Mouse (Mus musculus): ENCODE measurements around the gene Ripor1. TPM values are rescaled to one million over a fixed set of nuclear protein-coding genes. Genes with fewer than 3 reads are reported as not detected.

Ripor1 gene
- total RNA-seq, 1 experiment, result 5.6 TPM

- no peak overlapping the region for H3K4me3 ChIP-seq (ENCODE audit: insufficient read depth in 1 of 2, low read depth in 1 of 2, low read length in 2 of 2, poor library complexity in 1 of 2, severe bottlenecking in 1 of 2)
- H3K36me3 ChIP-seq (ENCODE audit: control insufficient read depth, insufficient read depth, low read length, poor library complexity, severe bottlenecking), result peaks cover 3% of the 10 kb centered on the region
- DNase-seq (ENCODE audit: low read depth, low spot score), result no peak
- no peaks in the 10 kb centered on the region for H3K9me3 ChIP-seq (ENCODE audit: control insufficient read depth, insufficient read depth, low read depth, low read length)
- in situ Hi-C loops (cut with MboI; ENCODE audit: low sequenced_read_pairs in 2 of 2, unreplicated experiment in 2 of 2), result no loop called here
- H3K4me1 ChIP-seq (ENCODE audit: control insufficient read depth in 2 of 2, insufficient read depth in 2 of 2, low read length in 2 of 2, poor library complexity in 1 of 2), result peaks cover 0 to 3% of the 10 kb centered on the region in 2 experiments; a peak in 1 of 4 replicates
- TF ChIP-seq CHD2 (IDR thresholded peaks at IDR 0.05; ENCODE audit: low read depth, low read length) (no peak), ZNF384 (IDR thresholded peaks at IDR 0.05; ENCODE audit: low read depth, low read length) (no peak), ZC3H11A (IDR thresholded peaks at IDR 0.05; ENCODE audit: borderline replicate concordance, low read depth, low read length) (no peak), MAFK (IDR thresholded peaks at IDR 0.05; ENCODE audit: insufficient read depth, low read depth, low read length) (no peak), HCFC1 (IDR thresholded peaks at IDR 0.05; ENCODE audit: borderline replicate concordance, insufficient read depth, low read length) (no peak)
- no peak overlapping the region for H3K27ac ChIP-seq (ENCODE audit: insufficient read depth, low read depth, low read length, poor library complexity, severe bottlenecking)
- H3K9ac ChIP-seq (ENCODE audit: insufficient read depth, low read depth, low read length, poor library complexity, severe bottlenecking), result no peak overlapping the region
Measured at GRCm38 (mm10) chr8:105645205-105645604, 40.1 kb downstream of the Ripor1 start.

DNA sequence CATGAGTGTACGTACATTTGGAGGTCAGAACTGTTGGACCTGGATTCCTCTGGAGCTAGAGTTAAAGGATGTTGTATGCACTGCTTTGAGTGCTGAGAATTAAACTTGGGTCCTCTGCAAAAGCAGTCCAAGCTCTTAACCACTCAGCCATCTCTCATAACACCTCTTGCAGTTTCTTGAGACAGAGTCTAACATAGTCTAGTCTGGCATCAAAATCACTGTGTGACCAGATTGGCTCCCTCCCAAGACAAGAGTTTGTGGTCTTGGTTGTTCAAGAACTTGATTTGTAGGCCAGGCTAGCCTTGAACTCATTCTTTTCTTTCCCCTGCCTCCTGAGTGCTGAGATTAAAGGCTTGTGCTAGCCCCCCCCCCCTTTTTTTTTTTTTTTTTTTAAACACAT lies 43.9 kb downstream of the Ripor1 start:
- TF ChIP-seq ZNF384 (IDR thresholded peaks at IDR 0.05; ENCODE audit: low read depth, low read length) (no peak), HCFC1 (IDR thresholded peaks at IDR 0.05; ENCODE audit: borderline replicate concordance, insufficient read depth, low read length) (no peak), ZC3H11A (IDR thresholded peaks at IDR 0.05; ENCODE audit: borderline replicate concordance, low read depth, low read length) (no peak), CHD2 (IDR thresholded peaks at IDR 0.05; ENCODE audit: low read depth, low read length) (no peak), MAFK (IDR thresholded peaks at IDR 0.05; ENCODE audit: insufficient read depth, low read depth, low read length) (no peak)
- Histone ChIP-seq H3K9me3 (ENCODE audit: control insufficient read depth, insufficient read depth, low read depth, low read length) (no peaks in the 10 kb centered on the region), H3K27ac (ENCODE audit: insufficient read depth, low read depth, low read length, poor library complexity, severe bottlenecking) (no peak overlapping the region), H3K36me3 (ENCODE audit: control insufficient read depth, insufficient read depth, low read length, poor library complexity, severe bottlenecking) (peaks cover 3% of the 10 kb centered on the region), H3K4me1 (ENCODE audit: control insufficient read depth in 2 of 2, insufficient read depth in 2 of 2, low read length in 2 of 2, poor library complexity in 1 of 2) (peaks cover 0 to 2% of the 10 kb centered on the region in 2 experiments; a peak in 1 of 4 replicates), H3K4me3 (ENCODE audit: insufficient read depth in 1 of 2, low read depth in 1 of 2, low read length in 2 of 2, poor library complexity in 1 of 2, severe bottlenecking in 1 of 2) (no peak overlapping the region), H3K9ac (ENCODE audit: insufficient read depth, low read depth, low read length, poor library complexity, severe bottlenecking) (no peak overlapping the region)
- no peak for DNase-seq (ENCODE audit: low read depth, low spot score)
- in situ Hi-C loops (cut with MboI; ENCODE audit: low sequenced_read_pairs in 2 of 2, unreplicated experiment in 2 of 2), result no loop called here

- Histone ChIP-seq H3K36me3 (ENCODE audit: control insufficient read depth, insufficient read depth, low read length, poor library complexity, severe bottlenecking) (peaks cover 2% of the 10 kb centered on the region), H3K9me3 (ENCODE audit: control insufficient read depth, insufficient read depth, low read depth, low read length) (no peaks in the 10 kb centered on the region), H3K4me3 (ENCODE audit: insufficient read depth in 1 of 2, low read depth in 1 of 2, low read length in 2 of 2, poor library complexity in 1 of 2, severe bottlenecking in 1 of 2) (no peak overlapping the region), H3K27ac (ENCODE audit: insufficient read depth, low read depth, low read length, poor library complexity, severe bottlenecking) (no peak overlapping the region), H3K4me1 (ENCODE audit: control insufficient read depth in 2 of 2, insufficient read depth in 2 of 2, low read length in 2 of 2, poor library complexity in 1 of 2) (no peaks in the 10 kb centered on the region), H3K9ac (ENCODE audit: insufficient read depth, low read depth, low read length, poor library complexity, severe bottlenecking) (no peak overlapping the region)
- TF ChIP-seq HCFC1 (IDR thresholded peaks at IDR 0.05; ENCODE audit: borderline replicate concordance, insufficient read depth, low read length), result no peak
- no peak for TF ChIP-seq ZC3H11A (IDR thresholded peaks at IDR 0.05; ENCODE audit: borderline replicate concordance, low read depth, low read length)
- no peak for TF ChIP-seq ZNF384 (IDR thresholded peaks at IDR 0.05; ENCODE audit: low read depth, low read length)
- no peak for TF ChIP-seq MAFK (IDR thresholded peaks at IDR 0.05; ENCODE audit: insufficient read depth, low read depth, low read length)
- no peak for TF ChIP-seq CHD2 (IDR thresholded peaks at IDR 0.05; ENCODE audit: low read depth, low read length)
- no peak for DNase-seq (ENCODE audit: low read depth, low spot score)
- in situ Hi-C loops (cut with MboI; ENCODE audit: low sequenced_read_pairs in 2 of 2, unreplicated experiment in 2 of 2), result no loop called here
Measured at GRCm38 (mm10) chr8:105657641-105658040, 52.6 kb downstream of the Ripor1 start.

GRCm38 (mm10) chr8:105661167-105661566 lies 56.1 kb downstream of the Ripor1 start:
- Histone ChIP-seq H3K36me3 (ENCODE audit: control insufficient read depth, insufficient read depth, low read length, poor library complexity, severe bottlenecking) (peaks cover 9% of the 10 kb centered on the region), H3K9ac (ENCODE audit: insufficient read depth, low read depth, low read length, poor library complexity, severe bottlenecking) (no peak overlapping the region), H3K27ac (ENCODE audit: insufficient read depth, low read depth, low read length, poor library complexity, severe bottlenecking) (no peak overlapping the region), H3K4me3 (ENCODE audit: insufficient read depth in 1 of 2, low read depth in 1 of 2, low read length in 2 of 2, poor library complexity in 1 of 2, severe bottlenecking in 1 of 2) (no peak overlapping the region), H3K9me3 (ENCODE audit: control insufficient read depth, insufficient read depth, low read depth, low read length) (no peaks in the 10 kb centered on the region), H3K4me1 (ENCODE audit: control insufficient read depth in 2 of 2, insufficient read depth in 2 of 2, low read length in 2 of 2, poor library complexity in 1 of 2) (no peaks in the 10 kb centered on the region)
- TF ChIP-seq ZNF384 (IDR thresholded peaks at IDR 0.05; ENCODE audit: low read depth, low read length) (no peak), ZC3H11A (IDR thresholded peaks at IDR 0.05; ENCODE audit: borderline replicate concordance, low read depth, low read length) (no peak), CHD2 (IDR thresholded peaks at IDR 0.05; ENCODE audit: low read depth, low read length) (no peak)
- in situ Hi-C loops (cut with MboI; ENCODE audit: low sequenced_read_pairs in 2 of 2, unreplicated experiment in 2 of 2), result no loop called here
- peak; percentile 44 for DNase-seq (ENCODE audit: low read depth, low spot score)

Other genes with a start within 250 kb of the Ripor1 start
- 3.0 and 3.1 TPM in 2 replicates for gene Plekhg4, start 232.0 kb upstream of the Ripor1 start, total RNA-seq (2012; rRNA removed)
- 0.18 and 0.37 TPM in 2 replicates for gene Kctd19, start 191.8 kb upstream of the Ripor1 start, total RNA-seq (2012; rRNA removed)
- 0.13 TPM in 1 of 2 replicates, not detected in the other for gene Lrrc36, start 191.7 kb upstream of the Ripor1 start, total RNA-seq (2012; rRNA removed)
- 16.7 and 17.3 TPM in 2 replicates for gene Tppp3, start 133.7 kb upstream of the Ripor1 start, total RNA-seq (2012; rRNA removed)
- 3.2 and 7.6 TPM in 2 replicates for gene Zdhhc1, start 108.4 kb upstream of the Ripor1 start, total RNA-seq (2012; rRNA removed)
- gene Hsd11b2, start 86.5 kb upstream of the Ripor1 start, total RNA-seq (2012; rRNA removed), result 0.67 and 0.74 TPM in 2 replicates
- 65.1 and 85.5 TPM in 2 replicates for gene Atp6v0d1, start 39.2 kb upstream of the Ripor1 start, total RNA-seq (2012; rRNA removed)
- 49.4 and 65.5 TPM in 2 replicates for gene Ctcf, start 31.3 kb downstream of the Ripor1 start, total RNA-seq (2012; rRNA removed)
- gene Agrp, start 32.1 kb downstream of the Ripor1 start, total RNA-seq (2012; rRNA removed), result 0.71 and 1.1 TPM in 2 replicates
- gene Carmil2, start 81.0 kb downstream of the Ripor1 start, total RNA-seq (2012; rRNA removed), result 1.6 and 3.8 TPM in 2 replicates
- 8.6 and 8.9 TPM in 2 replicates for gene Acd, start 95.8 kb downstream of the Ripor1 start, total RNA-seq (2012; rRNA removed)
- 14.3 and 14.9 TPM in 2 replicates for gene Pard6a, start 95.9 kb downstream of the Ripor1 start, total RNA-seq (2012; rRNA removed)
- gene 4933405L10Rik, start 102.4 kb downstream of the Ripor1 start, total RNA-seq (2012; rRNA removed), result 0.18 TPM in 1 of 2 replicates, not detected in the other
- gene Enkd1, start 103.0 kb downstream of the Ripor1 start, total RNA-seq (2012; rRNA removed), result 20.4 and 26.3 TPM in 2 replicates
- 9.3 and 11.0 TPM in 2 replicates for gene Gfod2, start 153.4 kb downstream of the Ripor1 start, total RNA-seq (2012; rRNA removed)
- gene Ranbp10, start 222.1 kb downstream of the Ripor1 start, total RNA-seq (2012; rRNA removed), result 12.9 and 13.7 TPM in 2 replicates
- 0.13 and 0.26 TPM in 2 replicates for gene Tsnaxip1, start 222.5 kb downstream of the Ripor1 start, total RNA-seq (2012; rRNA removed)
- 82.2 and 127 TPM in 2 replicates for gene Cenpt, start 248.0 kb downstream of the Ripor1 start, total RNA-seq (2012; rRNA removed)
- 31.5 and 52.5 TPM in 2 replicates for gene Thap11, start 249.9 kb downstream of the Ripor1 start, total RNA-seq (2012; rRNA removed)